Mouse (Mus musculus) stomach, embryonic 14.5 days (tissue): ENCODE results near the gene Aspn. TPM values are rescaled to one million over a fixed set of nuclear protein-coding genes. Genes with fewer than 3 reads are reported as not detected.

Experiments used
- ATAC-seq: fragments of 200-750 bp; cut with Nextera tagmentation; 2 replicates; pipeline ENCODE4 v1.8.0; 2017; ENCODE audit warnings: low read depth, moderate TSS enrichment; ENCODE audit not compliant: insufficient number of reproducible peaks, insufficient read depth, low FRiP score
- H3K27ac ChIP-seq: fragments of 300-500 bp; sonication (generic); 2 replicates; pipeline ENCODE4 v1.5.1; 2014; ENCODE audit warnings: mild to moderate bottlenecking, low read length, moderate library complexity, mixed read lengths
- H3K27me3 ChIP-seq: fragments of 300-500 bp; sonication (generic); 2 replicates; pipeline ENCODE4 v1.6.1; 2014; ENCODE audit warnings: low read length, control low read depth, mixed read lengths; ENCODE audit not compliant: control insufficient read depth, insufficient read depth
- H3K36me3 ChIP-seq: fragments of 300-500 bp; sonication (generic); 2 replicates; pipeline ENCODE4 v1.6.1; 2014; ENCODE audit warnings: mild to moderate bottlenecking, control low read depth, low read length, moderate library complexity, mixed read lengths; ENCODE audit not compliant: control insufficient read depth, insufficient read depth
- H3K4me1 ChIP-seq: fragments of 300-500 bp; sonication (generic); 2 replicates; pipeline ENCODE4 v1.6.1; 2014; ENCODE audit warnings: low read length, control low read depth, mixed read lengths; ENCODE audit not compliant: control insufficient read depth, insufficient read depth
- H3K4me2 ChIP-seq: fragments of 300-500 bp; sonication (generic); replicated peaks from 2 replicates; pipeline ENCODE4 v1.6.1; 2014; ENCODE audit warnings: low read depth, low read length, control low read depth
- H3K4me3 ChIP-seq: fragments of 300-500 bp; sonication (generic); 2 replicates; pipeline ENCODE4 v1.5.1; 2014; ENCODE audit warnings: low read depth, low read length, control low read depth
- H3K9ac ChIP-seq: fragments of 300-500 bp; sonication (generic); replicated peaks from 2 replicates; pipeline ENCODE4 v1.6.1; 2014; ENCODE audit warnings: low read depth, mild to moderate bottlenecking, control low read depth, low read length, moderate library complexity, mixed read lengths
- H3K9me3 ChIP-seq: fragments of 300-500 bp; sonication (generic); 2 replicates; pipeline ENCODE4 v1.6.1; 2016; ENCODE audit warnings: low read depth, low read length, control low read depth; ENCODE audit not compliant: control insufficient read depth
- WGBS: fragments of 180-500 bp; shearing (Covaris S2); extraction: QIAGEN DNeasy Blood & Tissue Kit; methylation state at CpG from one replicate; pipeline ENCODE4 v1.1.7; 2014; 5-methylcytosine and 5-hydroxymethylcytosine counted together
- polyA plus RNA-seq: library from polyadenylated mRNA; unstranded; fragments of >200 nt; fragmentation: Nextera tagmentation; extraction: Ambion mirVana; gene quantifications from 2 replicates; pipeline ENCODE4 v1.2.1, GENCODE M21; 2014

Aspn gene
- polyA plus RNA-seq, 1 experiment from 2014 or later: 51.6 TPM

GRCm38 (mm10) chr13:49603603-49604002 lies 59.4 kb downstream of the Aspn start:
- H3K27me3 ChIP-seq: no peaks in the 10 kb centered on the region
- H3K4me2 ChIP-seq: no peak overlapping the region
- no peak for ATAC-seq
- H3K4me3 ChIP-seq: no peak overlapping the region
- no peaks in the 10 kb centered on the region for H3K9me3 ChIP-seq
- no peak overlapping the region for H3K9ac ChIP-seq
- H3K36me3 ChIP-seq: no peaks in the 10 kb centered on the region
- H3K27ac ChIP-seq: no peak overlapping the region
- H3K4me1 ChIP-seq: no peaks in the 10 kb centered on the region

DNA sequence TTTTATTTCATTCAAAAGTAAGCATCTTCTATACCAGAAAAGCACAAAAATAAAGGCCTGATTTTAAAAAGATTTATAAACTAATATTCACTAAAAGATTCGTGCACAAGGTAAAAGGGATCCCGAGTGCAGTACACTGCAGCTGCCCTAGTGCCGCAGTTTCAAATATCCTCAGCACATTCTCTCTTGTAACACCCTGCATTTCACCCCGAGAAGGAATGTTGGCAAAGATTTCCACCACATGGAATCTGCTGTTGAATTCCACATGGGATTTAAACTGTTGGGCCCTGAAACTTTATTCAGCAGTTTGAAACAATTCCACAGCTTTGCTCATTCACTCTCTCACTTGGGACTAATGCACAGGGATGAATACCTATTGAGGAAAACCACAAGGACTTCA lies 63.5 kb downstream of the Aspn start, which contains the start of gene Ogn:
TSS of gene Ogn (plus strand) at position 333 of the 400 bp plus-strand sequence.
- no peak; the same call in 1 of the 2 replicates for ATAC-seq

GRCm38 (mm10) chr13:49608589-49609322 lies 64.5 kb downstream of the Aspn start:
- Histone ChIP-seq H3K4me1 (no peaks in the 10 kb centered on the region), H3K27ac (peak overlapping the region; percentile 74; the same call in 1 of the 2 replicates), H3K27me3 (no peaks in the 10 kb centered on the region), H3K4me3 (peak overlapping the region; percentile 25), H3K9ac (no peak overlapping the region), H3K4me2 (peak overlapping the region; percentile 34; the same call in 1 of the 2 replicates), H3K36me3 (no peaks in the 10 kb centered on the region), H3K9me3 (no peaks in the 10 kb centered on the region)
- no peak for ATAC-seq
- WGBS: 37% methylated on average over 4 of the region's 4 CpGs

More for the DNA sequence above, 63.5 kb downstream of the Aspn start, which contains the start of gene Ogn:
- no peaks in the 10 kb centered on the region for H3K27me3 ChIP-seq
- no peak within 1 kb of the TSS for H3K9ac ChIP-seq
- H3K9me3 ChIP-seq: no peaks in the 10 kb centered on the region
- peak within 1 kb of the TSS; percentile 34; the same call in 1 of the 2 replicates for H3K4me2 ChIP-seq
- no peaks in the 10 kb centered on the region for H3K4me1 ChIP-seq
- H3K4me3 ChIP-seq: peak within 1 kb of the TSS; percentile 25
- no peaks in the 10 kb centered on the region for H3K36me3 ChIP-seq
- 34% methylated on average over 4 of the region's 4 CpGs for WGBS
- H3K27ac ChIP-seq: peak within 1 kb of the TSS; percentile 74; the same call in 1 of the 2 replicates

DNA sequence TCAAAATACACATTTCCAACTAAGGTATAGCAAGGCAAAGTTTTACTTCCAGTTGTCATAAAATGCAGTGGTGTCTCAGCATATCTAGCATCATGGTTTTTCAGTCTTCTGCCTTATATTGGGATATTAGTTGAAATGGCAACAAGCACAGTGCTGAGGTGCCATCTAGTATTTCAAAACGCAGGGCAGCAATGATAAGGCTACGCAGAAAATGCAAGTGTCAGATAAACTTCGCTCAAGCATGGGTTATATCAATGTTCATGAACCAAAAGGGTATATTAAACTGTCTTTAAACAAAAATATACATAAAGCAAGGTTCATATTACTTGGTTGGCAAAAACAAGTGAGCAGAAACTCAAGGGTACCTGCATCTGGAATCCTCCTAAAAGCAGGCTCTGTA lies 72.8 kb downstream of the Aspn start:
- H3K4me3 ChIP-seq: no peak overlapping the region
- ATAC-seq: no peak
- no peaks in the 10 kb centered on the region for H3K9me3 ChIP-seq
- no peaks in the 10 kb centered on the region for H3K4me1 ChIP-seq
- H3K4me2 ChIP-seq: no peak overlapping the region
- H3K36me3 ChIP-seq: no peaks in the 10 kb centered on the region
- 86% methylated on average over 3 of the region's 3 CpGs for WGBS
- no peaks in the 10 kb centered on the region for H3K27me3 ChIP-seq
- no peak overlapping the region for H3K9ac ChIP-seq
- no peak overlapping the region for H3K27ac ChIP-seq

Other genes with a start within 250 kb of the Aspn start
- 0.51 and 0.56 TPM in 2 replicates for gene Fgd3, start 224.1 kb upstream of the Aspn start, polyA plus RNA-seq
- gene Bicd2, start 202.9 kb upstream of the Aspn start, polyA plus RNA-seq: 24.2 and 26.0 TPM in 2 replicates
- 16.3 and 17.8 TPM in 2 replicates for gene Ippk, start 123.2 kb upstream of the Aspn start, polyA plus RNA-seq
- 1.2 and 1.7 TPM in 2 replicates for gene Tes3-ps, start 51.1 kb upstream of the Aspn start, polyA plus RNA-seq
- gene Ecm2, start 39.6 kb upstream of the Aspn start, polyA plus RNA-seq: 0.57 and 0.88 TPM in 2 replicates
- 1.3 and 1.4 TPM in 2 replicates for gene Omd, start 38.0 kb downstream of the Aspn start, polyA plus RNA-seq
- gene Ogn, start 63.6 kb downstream of the Aspn start, polyA plus RNA-seq: 103 and 117 TPM in 2 replicates
- 29.3 and 29.6 TPM in 2 replicates for gene Cenpp, start 108.3 kb downstream of the Aspn start, polyA plus RNA-seq
- gene Nol8, start 108.6 kb downstream of the Aspn start, polyA plus RNA-seq: 16.0 and 18.6 TPM in 2 replicates
- gene Iars, start 137.7 kb downstream of the Aspn start, polyA plus RNA-seq: 79.2 and 85.3 TPM in 2 replicates